Mouse (Mus musculus) heart, postnatal 14 days (tissue): ENCODE data around the gene Tdp2. TPM values are rescaled to one million over a fixed set of nuclear protein-coding genes. Genes with fewer than 3 reads are reported as not detected.
"Not testable (repeated sequence)": the region's sequence is repeated elsewhere in the genome, so short reads cannot be mapped to it uniquely, and the experiment has no call there.

Experiments used
- DNase-seq, 2 experiments: peaks; one replicate each; pipeline ENCODE4 v3.0.0; 2021 to 2022
- intact Hi-C: fragments of 180-260 bp; cut with DNase I; formaldehyde crosslinking; loops from one replicate; pipeline ENCODE4 v1.15.1; 2025
- total RNA-seq, 2 experiments: library from RNA; stranded (reverse); gene quantifications; 2 replicates each; pipeline ENCODE4 v1.2.3; 2021

Tdp2 gene
- total RNA-seq, 2 experiments from 2014 or later, result 15.2 TPM

GRCm38 (mm10) chr13:24822663-24823343 is 8.7 kb upstream of the Tdp2 start:
- intact Hi-C loops, result no loop called here
- no peak for DNase-seq

GRCm38 (mm10) chr13:24824647-24825046 is 6.8 kb upstream of the Tdp2 start:
- peak in 1 of 2 experiments; percentile 39 for DNase-seq
- intact Hi-C loops, result no loop called here

GRCm38 (mm10) chr13:24825587-24825986 is 5.9 kb upstream of the Tdp2 start:
- intact Hi-C loops, result no loop called here
- DNase-seq, result peak in 1 of 2 experiments; percentile 31

GRCm38 (mm10) chr13:24826116-24826515 is 5.4 kb upstream of the Tdp2 start:
- intact Hi-C loops, result no loop called here
- no peak for DNase-seq

DNA sequence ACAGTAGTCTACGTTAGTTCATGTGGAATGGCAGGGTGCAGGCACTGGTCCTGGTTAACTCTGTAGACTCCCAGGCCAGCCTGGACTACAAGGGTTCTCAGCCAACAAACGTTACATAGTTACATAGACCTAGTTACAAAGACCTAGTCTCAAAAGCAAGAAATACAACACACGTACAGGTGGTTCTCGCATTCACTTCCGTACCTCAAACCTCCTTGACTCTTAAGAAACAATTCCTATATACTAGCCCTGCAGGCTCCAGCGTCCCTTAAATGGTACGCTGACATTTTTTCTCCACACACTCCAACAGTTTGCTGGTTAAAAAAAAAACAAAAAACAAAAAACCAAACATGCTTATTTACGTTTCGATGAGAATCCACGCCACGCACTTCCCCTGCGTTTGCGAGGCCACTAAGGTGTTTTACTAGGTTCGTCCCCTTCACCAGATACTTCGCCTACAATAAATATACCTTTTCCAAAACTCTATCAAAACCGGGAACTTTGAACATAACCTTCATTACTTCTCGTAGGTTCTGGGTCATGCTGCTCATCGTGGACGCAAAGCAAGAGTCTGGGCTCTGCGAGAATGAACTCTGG is 625 bp upstream of the Tdp2 start:
- no peak for DNase-seq
- intact Hi-C loops, result loop anchor here (2.0 to 5.0 kb wide), 2 partner anchors 30 to 74 kb away; partner anchors contain the start of gene BC005537

GRCm38 (mm10) chr13:24832131-24832810 is 792 bp downstream of the Tdp2 start:
- no peak for DNase-seq
- intact Hi-C loops, result loop anchor here (5.0 kb wide), 1 partner anchor 75 kb away; no protein-coding TSS in a partner anchor

DNA sequence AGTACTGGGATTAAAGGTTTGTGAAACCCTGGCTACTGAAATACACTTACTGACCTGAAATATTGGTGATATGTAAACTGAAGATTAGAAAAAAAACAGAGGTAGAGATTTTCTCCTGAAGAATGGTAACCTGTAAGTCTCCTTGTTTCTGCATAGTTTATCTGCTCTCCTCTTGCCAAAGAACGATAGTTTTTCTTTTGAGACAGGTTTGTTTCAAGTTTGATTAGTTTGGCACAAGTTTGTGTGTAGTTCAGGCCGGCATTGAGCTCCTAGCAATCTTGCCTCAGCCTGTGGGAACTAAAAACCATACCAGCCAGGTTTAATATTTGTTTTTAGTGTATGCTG is 1.3 kb downstream of the Tdp2 start:
- intact Hi-C loops, result loop anchor here (5.0 kb wide), 1 partner anchor 75 kb away; no protein-coding TSS in a partner anchor
- DNase-seq, result no peak

DNA sequence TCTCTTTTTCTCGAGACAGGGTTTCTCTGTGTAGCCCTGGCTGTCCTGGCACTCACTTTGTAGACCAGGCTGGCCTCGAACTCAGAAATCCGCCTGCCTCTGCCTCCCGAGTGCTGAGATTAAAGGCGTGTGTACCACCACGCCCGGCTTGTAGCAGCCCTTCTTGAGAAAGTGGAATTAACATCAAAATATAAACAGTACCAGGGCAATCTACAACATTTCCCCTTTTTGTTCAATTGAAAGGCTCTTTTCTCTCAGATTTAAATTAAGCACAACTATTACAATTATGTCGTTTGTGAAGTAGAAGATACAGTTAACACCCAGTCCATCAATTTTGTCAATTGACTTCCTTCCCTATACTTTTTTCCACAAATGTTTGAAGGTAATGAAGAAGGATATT is 6.3 kb downstream of the Tdp2 start:
- DNase-seq, intact Hi-C loops: not testable (repeated sequence)

GRCm38 (mm10) chr13:24839831-24840230 is 8.4 kb downstream of the Tdp2 start:
- no peak for DNase-seq
- intact Hi-C loops, result loop anchor here (5.0 kb wide), 1 partner anchor 82 kb away; no protein-coding TSS in a partner anchor

DNA sequence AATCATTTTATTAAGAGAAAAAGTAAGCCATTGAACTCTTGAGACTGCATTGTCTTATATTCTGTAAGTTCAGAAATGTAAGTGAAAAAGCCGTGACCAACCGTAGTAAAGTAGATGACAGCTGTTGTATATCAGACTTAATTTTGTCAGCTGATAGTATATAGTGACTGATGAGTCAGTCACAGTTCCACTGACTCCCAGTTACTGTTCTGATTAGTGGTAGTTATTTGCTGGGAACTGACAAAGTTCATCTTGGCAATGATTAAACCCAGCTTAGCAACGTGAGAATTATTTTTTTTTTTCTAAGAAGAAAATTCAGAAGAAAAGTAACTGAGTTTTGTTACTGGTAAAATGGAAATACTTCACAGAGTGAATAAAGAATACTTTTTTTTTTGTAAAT is 10.2 kb downstream of the Tdp2 start:
- no peak for DNase-seq
- intact Hi-C loops, result loop anchor here (5.0 kb wide), 1 partner anchor 81 kb away; no protein-coding TSS in a partner anchor

DNA sequence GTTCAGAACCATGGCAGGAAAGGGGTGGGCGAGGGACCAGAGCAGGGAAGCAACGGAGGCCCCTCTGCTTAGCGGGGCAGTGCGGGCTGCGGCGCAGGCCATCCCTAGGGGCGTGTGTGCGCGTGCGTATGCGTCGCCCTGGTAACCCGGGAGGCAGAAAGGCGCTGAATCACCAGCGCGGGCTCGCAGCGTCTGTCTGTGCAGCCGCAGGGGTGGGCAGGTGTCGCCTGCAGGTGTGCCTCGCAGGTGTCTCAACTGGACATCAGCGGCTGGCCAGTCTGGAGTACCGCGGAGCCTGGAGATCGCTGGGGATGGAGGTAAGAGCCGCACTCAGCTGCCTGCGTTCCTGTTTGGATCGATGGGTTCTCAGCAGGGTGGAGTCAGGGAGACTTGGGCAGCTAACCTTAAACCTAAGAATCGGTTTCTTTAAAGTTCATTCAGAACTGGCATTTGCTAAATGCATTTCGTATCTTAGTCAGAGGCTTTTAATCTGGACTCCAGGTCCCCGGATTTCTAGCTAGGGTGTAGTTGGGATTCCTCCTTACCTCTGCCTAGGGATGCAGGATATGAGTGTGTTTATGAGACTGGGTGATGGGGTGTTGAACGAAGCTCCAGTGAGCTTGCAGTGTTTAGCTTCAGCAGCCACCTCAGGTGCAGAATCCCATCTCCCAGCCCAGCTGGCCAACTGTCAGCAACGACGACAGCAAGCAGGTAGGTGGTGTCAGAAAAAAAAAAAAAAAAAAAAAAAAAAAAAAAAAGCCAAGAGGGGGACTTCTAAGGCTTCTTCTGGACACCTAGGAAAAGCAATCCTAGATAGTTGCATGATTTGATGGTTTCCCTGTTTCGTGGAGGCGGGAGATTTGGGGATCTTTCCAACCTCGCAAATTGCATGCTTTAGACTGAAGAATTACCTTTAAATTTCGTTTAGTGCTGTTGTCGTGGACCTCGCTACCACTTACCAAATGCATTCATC is 13.8 kb downstream of the Tdp2 start, which contains the start of gene D130043K22Rik:
TSS of gene D130043K22Rik (plus strand) at position 153 of the 973 bp plus-strand sequence.
- intact Hi-C loops, result loop anchor here (5.0 kb wide), 1 partner anchor 77 kb away; no protein-coding TSS in a partner anchor
- peak; percentile 30 to 36 for DNase-seq

- intact Hi-C loops, result no loop called here
- no peak for DNase-seq
Observed at GRCm38 (mm10) chr13:24849318-24849717, 17.8 kb downstream of the Tdp2 start.

- intact Hi-C loops, result no loop called here
- DNase-seq, result no peak
Observed at GRCm38 (mm10) chr13:24851989-24852388, 20.5 kb downstream of the Tdp2 start.

GRCm38 (mm10) chr13:24852570-24852969 is 21.1 kb downstream of the Tdp2 start:
- no peak for DNase-seq
- intact Hi-C loops, result no loop called here

DNA sequence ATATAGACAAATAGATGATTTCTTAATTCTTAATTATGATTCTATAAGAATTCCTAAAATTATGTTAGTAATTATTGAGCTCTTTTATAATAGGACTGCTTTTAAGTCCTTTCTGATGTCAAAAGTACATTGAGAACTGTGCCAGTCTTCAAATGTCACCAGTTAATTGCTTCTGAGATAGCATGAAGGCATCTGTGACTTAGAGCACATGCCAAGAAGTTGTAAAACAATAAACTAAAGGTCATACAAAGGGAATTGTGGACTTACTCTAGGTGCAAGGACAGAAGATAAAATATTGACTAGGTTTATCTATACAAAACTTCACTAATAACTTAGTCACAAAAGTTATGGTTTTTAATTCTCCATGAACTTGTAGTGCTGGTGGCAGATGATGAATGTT is 27.6 kb downstream of the Tdp2 start:
- no peak for DNase-seq
- intact Hi-C loops, result no loop called here

- DNase-seq, result no peak
- intact Hi-C loops, result no loop called here
Observed at GRCm38 (mm10) chr13:24861084-24861483, 29.6 kb downstream of the Tdp2 start.

- intact Hi-C loops, result no loop called here
Observed at GRCm38 (mm10) chr13:24862021-24862420, 30.5 kb downstream of the Tdp2 start.

DNA sequence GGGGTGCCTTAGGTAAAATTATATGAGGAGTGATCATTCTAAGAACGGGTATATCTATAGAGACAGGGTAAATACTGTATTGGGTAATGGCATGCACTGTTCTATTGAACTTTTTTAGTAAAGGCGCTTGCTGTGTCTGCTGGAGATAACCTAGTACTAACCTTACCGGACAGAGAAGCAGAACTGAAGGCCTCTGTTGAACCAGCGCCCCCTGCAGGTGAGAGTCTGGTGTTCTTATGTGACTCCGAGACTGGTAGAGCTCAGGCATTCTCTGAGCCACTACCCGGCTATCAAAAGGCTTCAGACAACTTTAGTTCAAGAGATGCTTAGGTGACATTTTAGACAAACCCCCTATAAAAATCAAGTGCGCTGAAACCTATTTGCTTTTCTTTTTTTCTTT is 31.0 kb downstream of the Tdp2 start:
- DNase-seq, result peak; percentile 27 to 55
- intact Hi-C loops, result no loop called here

More at GRCm38 (mm10) chr13:24862021-24862420, 30.5 kb downstream of the Tdp2 start:
- DNase-seq, result peak in 1 of 2 experiments; percentile 9

- no peak for DNase-seq
- intact Hi-C loops, result no loop called here
Observed at GRCm38 (mm10) chr13:24866430-24867402, 35.2 kb downstream of the Tdp2 start.
